Mouse (Mus musculus) cortical plate, adult 2 months (tissue): Measurements from ENCODE around the gene Tmem132c. TPM values are rescaled to one million over a fixed set of nuclear protein-coding genes. Genes with fewer than 3 reads are reported as not detected.

ENCODE experiments used
- H3K27ac ChIP-seq: fragments of 200-500 bp; 2 replicates; pipeline ENCODE4 v1.5.1; 2012; ENCODE audit warnings: low read length, control low read depth, inconsistent platforms; ENCODE audit not compliant: insufficient read depth
- H3K4me1 ChIP-seq: fragments of 200-500 bp; 2 replicates; pipeline ENCODE4 v1.6.1; 2011; ENCODE audit warnings: low read length; ENCODE audit not compliant: control insufficient read depth, insufficient read depth
- H3K4me3 ChIP-seq: fragments of 200-500 bp; 2 replicates; pipeline ENCODE4 v1.5.1; 2011; ENCODE audit warnings: mild to moderate bottlenecking, low read length, control low read depth; ENCODE audit not compliant: insufficient read depth
- CTCF ChIP-seq: fragments of 200-500 bp; IDR thresholded peaks from 2 replicates; pipeline ENCODE4 v1.5.1; 2011; ENCODE audit warnings: mild to moderate bottlenecking, control low read depth, low read length; ENCODE audit not compliant: insufficient read depth; ENCODE audit errors: extremely low read depth
- POLR2A ChIP-seq: fragments of 200-500 bp; IDR thresholded peaks from 2 replicates; pipeline ENCODE4 v1.6.1; 2011; ENCODE audit warnings: mild to moderate bottlenecking, low read length, control low read depth; ENCODE audit not compliant: insufficient read depth; ENCODE audit errors: extremely low read depth
- polyA plus RNA-seq: library from polyadenylated mRNA; depleted of rRNA; stranded (reverse); fragments of >200 nt; gene quantifications from 2 replicates; pipeline ENCODE4 v1.2.3, GENCODE M21; 2012

Tmem132c gene
- polyA plus RNA-seq, 1 experiment = 1.9 TPM

GRCm38 (mm10) chr5:127441963-127442362, 200.4 kb downstream of the Tmem132c start:
- H3K27ac ChIP-seq = no peak overlapping the region
- no peak overlapping the region for H3K4me3 ChIP-seq
- TF ChIP-seq POLR2A (no peak), CTCF (no peak)
- no peaks in the 10 kb centered on the region for H3K4me1 ChIP-seq

DNA sequence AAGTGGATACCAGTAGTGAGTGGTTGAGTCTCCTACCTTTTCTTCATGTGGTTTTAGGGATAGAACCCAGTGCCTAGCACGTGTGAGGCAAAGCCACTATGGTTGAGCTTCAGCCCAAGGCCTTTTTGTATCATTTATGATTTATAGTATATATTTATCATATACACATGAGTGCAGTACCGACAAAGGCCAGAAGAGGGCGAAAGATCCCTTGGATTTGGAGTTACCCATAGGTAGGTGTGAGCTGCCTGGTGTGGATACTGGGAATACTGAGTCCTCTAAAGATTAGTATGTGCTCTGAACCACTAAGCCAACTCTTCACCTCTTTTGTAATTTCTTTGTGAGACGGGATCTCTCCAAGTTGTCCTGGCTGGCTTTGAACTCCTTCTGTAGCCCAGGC, 212.0 kb downstream of the Tmem132c start:
- TF ChIP-seq POLR2A (no peak), CTCF (peak; percentile 35; the same call in 1 of the 2 replicates)
- Histone ChIP-seq H3K27ac (no peak overlapping the region), H3K4me1 (no peaks in the 10 kb centered on the region), H3K4me3 (no peak overlapping the region)

- no peak overlapping the region for H3K4me3 ChIP-seq
- H3K4me1 ChIP-seq = no peaks in the 10 kb centered on the region
- TF ChIP-seq CTCF (no peak), POLR2A (no peak)
- H3K27ac ChIP-seq = no peak overlapping the region
These were observed 212.5 kb downstream of the Tmem132c start for GRCm38 (mm10) chr5:127454068-127454467.

DNA sequence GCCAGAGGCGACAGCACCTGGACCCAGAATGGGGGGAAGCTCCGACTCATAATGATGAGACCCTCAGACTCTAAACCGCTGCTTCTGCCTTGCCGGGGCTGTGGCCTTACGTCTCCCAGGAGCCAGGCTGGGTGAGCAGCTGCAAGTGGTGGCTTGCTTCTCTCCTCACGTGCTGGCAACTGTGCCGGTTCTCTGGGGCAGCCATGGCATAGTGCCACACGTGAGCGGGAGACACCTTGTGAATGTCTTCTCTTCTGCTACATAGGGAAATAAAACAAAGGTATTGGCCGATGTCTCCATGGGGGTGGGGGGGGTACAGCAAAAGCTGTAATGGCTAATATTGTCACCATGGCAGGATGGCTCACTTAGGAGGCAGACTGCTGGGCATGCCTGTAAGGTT, 214.5 kb downstream of the Tmem132c start:
- H3K4me1 ChIP-seq = no peaks in the 10 kb centered on the region
- no peak overlapping the region for H3K27ac ChIP-seq
- no peak overlapping the region for H3K4me3 ChIP-seq
- TF ChIP-seq POLR2A = no peak
- no peak for TF ChIP-seq CTCF

DNA sequence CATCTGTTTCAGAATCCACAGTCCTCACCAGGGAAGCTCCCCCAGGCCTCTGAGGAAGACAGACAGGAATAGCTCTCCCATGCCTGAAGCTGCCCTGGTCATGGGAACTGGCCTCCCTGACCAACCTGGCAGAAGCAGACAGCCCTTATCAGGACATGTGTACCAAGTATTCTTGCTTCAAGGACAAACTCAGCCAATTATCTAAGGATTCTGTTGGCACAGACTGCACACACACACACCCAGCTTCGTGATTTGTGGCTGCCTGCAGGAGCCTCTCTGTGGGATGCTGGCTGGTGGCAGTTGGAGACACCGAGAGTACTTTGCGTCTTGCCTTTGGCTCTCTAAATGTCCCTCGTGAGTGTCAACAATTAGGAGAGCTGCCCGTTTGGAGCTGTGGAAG, 226.5 kb downstream of the Tmem132c start:
- no peak overlapping the region for H3K4me3 ChIP-seq
- TF ChIP-seq CTCF (no peak), POLR2A (no peak)
- no peaks in the 10 kb centered on the region for H3K4me1 ChIP-seq
- no peak overlapping the region for H3K27ac ChIP-seq

DNA sequence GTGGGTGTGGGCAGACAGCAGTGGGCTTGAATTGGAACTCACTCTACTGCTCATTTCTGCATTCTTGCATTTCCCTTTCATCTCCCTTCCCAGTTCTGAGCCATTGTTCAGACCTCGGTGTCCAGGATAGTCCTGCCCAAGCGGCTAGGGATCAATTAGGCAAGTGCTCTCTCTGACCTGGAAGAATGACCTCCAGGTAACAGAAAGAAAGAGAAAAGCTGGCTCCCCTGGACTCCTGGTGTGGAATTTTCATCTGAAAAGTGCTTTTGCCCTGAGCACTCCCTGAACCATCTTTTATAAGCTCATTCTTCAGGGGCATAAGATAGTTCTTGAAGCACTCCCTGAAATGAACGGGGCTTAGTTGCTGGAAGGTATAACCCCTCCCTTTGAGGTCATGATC, 228.7 kb downstream of the Tmem132c start:
- H3K4me1 ChIP-seq = no peaks in the 10 kb centered on the region
- no peak overlapping the region for H3K27ac ChIP-seq
- no peak for TF ChIP-seq POLR2A
- TF ChIP-seq CTCF = no peak
- H3K4me3 ChIP-seq = no peak overlapping the region

- no peak overlapping the region for H3K4me3 ChIP-seq
- TF ChIP-seq POLR2A (no peak), CTCF (no peak)
- H3K4me1 ChIP-seq = no peaks in the 10 kb centered on the region
- H3K27ac ChIP-seq = no peak overlapping the region
These were observed 230.3 kb downstream of the Tmem132c start for GRCm38 (mm10) chr5:127471902-127472301.

- no peak overlapping the region for H3K4me3 ChIP-seq
- TF ChIP-seq POLR2A (no peak), CTCF (no peak)
- no peaks in the 10 kb centered on the region for H3K4me1 ChIP-seq
- H3K27ac ChIP-seq = no peak overlapping the region
These were observed 232.1 kb downstream of the Tmem132c start for GRCm38 (mm10) chr5:127473706-127474105.

- TF ChIP-seq POLR2A (no peak), CTCF (no peak)
- H3K4me3 ChIP-seq = no peak overlapping the region
- no peaks in the 10 kb centered on the region for H3K4me1 ChIP-seq
- H3K27ac ChIP-seq = no peak overlapping the region
These were observed 233.2 kb downstream of the Tmem132c start for GRCm38 (mm10) chr5:127474856-127475255.

- no peaks in the 10 kb centered on the region for H3K4me1 ChIP-seq
- H3K27ac ChIP-seq = no peak overlapping the region
- TF ChIP-seq CTCF (no peak), POLR2A (no peak)
- H3K4me3 ChIP-seq = no peak overlapping the region
These were observed 236.2 kb downstream of the Tmem132c start for GRCm38 (mm10) chr5:127477790-127478189.
